Mouse (Mus musculus) liver, embryonic 14.5 days (tissue): ENCODE results near the gene Arid3c. TPM values are rescaled to one million over a fixed set of nuclear protein-coding genes. Genes with fewer than 3 reads are reported as not detected.
"Not testable (repeated sequence)": the region's sequence is repeated elsewhere in the genome, so short reads cannot be mapped to it uniquely, and the experiment has no call there.

Source experiments
- ATAC-seq: fragments of 200-750 bp; cut with Nextera tagmentation; 2 replicates; pipeline ENCODE4 v1.8.0; 2017; ENCODE audit warnings: moderate number of reproducible peaks, mild to moderate bottlenecking, moderate library complexity; ENCODE audit not compliant: insufficient read depth
- DNase-seq, 3 experiments: peaks; one replicate each; pipeline ENCODE4 v3.0.0-alpha.2; 2012 to 2013; ENCODE audit warnings: low read depth in 3 of 3, low spot score in 3 of 3
- H3K27ac ChIP-seq: fragments of 300-500 bp; sonication (generic); 2 replicates; pipeline ENCODE4 v1.5.1; 2014; ENCODE audit warnings: moderate library complexity, mild to moderate bottlenecking, control low read depth, inconsistent platforms
- H3K27me3 ChIP-seq: fragments of 300-500 bp; sonication (generic); 2 replicates; pipeline ENCODE4 v1.6.1; 2014; ENCODE audit warnings: mild to moderate bottlenecking, low read length, moderate library complexity; ENCODE audit not compliant: control insufficient read depth, insufficient read depth
- H3K36me3 ChIP-seq: fragments of 300-500 bp; sonication (generic); replicated peaks from 2 replicates; pipeline ENCODE4 v1.6.1; 2014; ENCODE audit warnings: low read depth; ENCODE audit not compliant: control insufficient read depth, insufficient read depth
- H3K4me1 ChIP-seq, 2 experiments: fragments of 200-500 bp in 1 of 2; fragments of 300-500 bp in 1 of 2; sonication (generic) in 1 of 2; replicated peaks; 2 replicates each; pipeline ENCODE4 v1.6.1; 2012 to 2014; ENCODE audit warnings: antibody characterized with exemption in 1 of 2, inconsistent platforms in 1 of 2, low read length in 1 of 2; ENCODE audit not compliant: control insufficient read depth in 2 of 2, insufficient read depth in 2 of 2
- H3K4me2 ChIP-seq: fragments of 300-500 bp; sonication (generic); 2 replicates; pipeline ENCODE4 v1.6.1; 2014; ENCODE audit warnings: low read depth, mild to moderate bottlenecking, control low read depth, moderate library complexity
- H3K4me3 ChIP-seq, 2 experiments: fragments of 200-500 bp in 1 of 2; fragments of 300-500 bp in 1 of 2; sonication (generic) in 1 of 2; 2 replicates each; pipeline ENCODE4 v1.5.1; 2012 to 2014; ENCODE audit warnings: low read depth in 2 of 2, low read length in 2 of 2, mild to moderate bottlenecking in 2 of 2, control low read depth in 1 of 2, inconsistent platforms in 1 of 2, moderate library complexity in 1 of 2; ENCODE audit not compliant: insufficient read depth in 1 of 2
- H3K9ac ChIP-seq: fragments of 300-500 bp; sonication (generic); replicated peaks from 2 replicates; pipeline ENCODE4 v1.6.1; 2014; ENCODE audit warnings: mild to moderate bottlenecking, control low read depth, moderate library complexity
- H3K9me3 ChIP-seq: fragments of 300-500 bp; sonication (generic); 2 replicates; pipeline ENCODE4 v1.6.1; 2016; ENCODE audit warnings: low read length, mixed read lengths; ENCODE audit not compliant: control insufficient read depth
- CTCF ChIP-seq: IDR thresholded peaks from 2 replicates; pipeline ENCODE4 v1.5.1; 2016; ENCODE audit warnings: antibody characterized with exemption, low read depth, control low read depth
- EP300 ChIP-seq: IDR thresholded peaks from 2 replicates; pipeline ENCODE4 v1.6.1; 2016; ENCODE audit warnings: antibody characterized with exemption, low read depth
- WGBS: fragments of 180-500 bp; shearing (Covaris S2); extraction: QIAGEN DNeasy Blood & Tissue Kit; methylation state at CpG from one replicate; pipeline ENCODE4 v1.1.7; 2014; ENCODE audit not compliant: insufficient replicate concordance; 5-methylcytosine and 5-hydroxymethylcytosine counted together
- polyA plus RNA-seq, 2 experiments: library from polyadenylated mRNA; depleted of rRNA in 1 of 2; stranded (reverse) in 1 of 2; unstranded in 1 of 2; fragments of >200 nt; fragmentation: Nextera tagmentation in 1 of 2; extraction: Ambion mirVana in 1 of 2; gene quantifications; 2 replicates each; pipeline versions ENCODE4 v1.2.1 to v1.2.3; 2012 to 2014

The Arid3c gene
- polyA plus RNA-seq, 2 experiments = not detected

DNA sequence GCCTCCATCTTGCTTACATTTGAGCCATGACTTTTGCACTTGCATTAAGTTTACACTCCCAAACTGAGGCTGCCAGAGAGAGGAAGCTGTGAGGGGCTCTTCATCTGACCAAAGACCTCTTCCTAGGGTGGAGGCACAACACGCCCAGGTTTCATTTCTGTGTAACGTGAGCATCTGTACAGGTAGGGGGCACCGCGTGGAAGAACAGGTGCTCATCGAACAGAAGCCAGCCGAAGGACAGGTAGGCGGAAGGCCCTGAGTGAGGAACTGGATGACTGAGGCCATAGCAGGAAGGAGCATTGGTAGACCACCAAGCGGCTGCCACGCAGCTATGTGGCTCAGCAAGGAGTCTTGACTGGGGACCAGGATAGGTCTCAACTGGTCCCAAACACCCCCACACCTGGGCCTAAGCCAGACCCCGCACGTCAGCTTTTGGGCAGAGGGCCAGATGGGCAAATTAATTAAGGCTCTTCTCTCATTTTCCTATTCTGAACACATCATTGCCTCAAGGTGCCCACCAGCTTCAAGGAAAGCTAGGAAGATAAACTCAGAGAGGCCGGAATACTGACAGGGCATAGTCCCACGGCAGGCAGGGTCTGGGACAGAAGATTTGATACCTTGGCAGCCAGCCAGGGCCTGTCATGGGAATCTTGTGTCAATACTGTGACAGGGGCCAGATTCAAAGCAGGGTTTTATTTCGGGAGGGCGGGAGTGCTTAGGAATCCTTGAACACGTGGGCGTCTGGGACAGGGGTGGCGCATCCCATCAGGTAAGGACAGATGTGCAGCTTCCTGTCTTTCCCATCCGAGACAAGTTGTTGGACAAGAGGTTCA is 24.8 kb downstream of the Arid3c start:
- Histone ChIP-seq H3K9me3 (no peaks in the 10 kb centered on the region), H3K9ac (no peak overlapping the region), H3K4me2 (no peak overlapping the region), H3K4me1 (no peaks in the 10 kb centered on the region), H3K4me3 (no peak overlapping the region), H3K27me3 (no peaks in the 10 kb centered on the region), H3K27ac (no peak overlapping the region), H3K36me3 (no peaks in the 10 kb centered on the region)
- no peak for TF ChIP-seq EP300
- no peak for TF ChIP-seq CTCF
- ATAC-seq (no peak), DNase-seq (no peak)
- 63% methylated on average over 19 of the region's 19 CpGs for WGBS

DNA sequence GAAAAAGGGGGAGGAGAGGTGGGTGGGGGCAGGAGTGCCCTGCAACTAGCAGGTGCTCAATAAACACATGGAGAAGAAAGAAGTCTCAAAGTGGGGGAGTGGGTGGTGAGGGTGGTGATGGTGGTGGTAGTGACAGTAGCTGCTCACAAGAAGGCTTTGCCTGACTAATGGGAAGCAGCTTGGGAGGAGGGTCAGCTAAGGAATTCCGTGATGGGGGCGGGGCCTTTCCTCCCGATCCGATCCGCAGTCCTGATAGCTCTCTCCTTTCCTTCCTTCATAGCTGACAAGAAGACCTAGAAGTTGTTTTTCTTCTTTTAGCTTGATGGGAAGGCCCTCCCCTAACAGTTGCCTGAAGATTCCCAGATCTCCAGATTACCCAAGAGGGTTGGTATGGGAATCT is 26.3 kb downstream of the Arid3c start:
- Histone ChIP-seq H3K27ac (no peak overlapping the region), H3K4me2 (no peak overlapping the region), H3K9me3 (no peaks in the 10 kb centered on the region), H3K9ac (no peak overlapping the region), H3K4me1 (no peaks in the 10 kb centered on the region), H3K36me3 (no peaks in the 10 kb centered on the region), H3K4me3 (no peak overlapping the region), H3K27me3 (no peaks in the 10 kb centered on the region)
- ATAC-seq = no peak
- no peak for DNase-seq
- 7% methylated on average over 5 of the region's 5 CpGs for WGBS
- TF ChIP-seq EP300 (no peak), CTCF (no peak)

DNA sequence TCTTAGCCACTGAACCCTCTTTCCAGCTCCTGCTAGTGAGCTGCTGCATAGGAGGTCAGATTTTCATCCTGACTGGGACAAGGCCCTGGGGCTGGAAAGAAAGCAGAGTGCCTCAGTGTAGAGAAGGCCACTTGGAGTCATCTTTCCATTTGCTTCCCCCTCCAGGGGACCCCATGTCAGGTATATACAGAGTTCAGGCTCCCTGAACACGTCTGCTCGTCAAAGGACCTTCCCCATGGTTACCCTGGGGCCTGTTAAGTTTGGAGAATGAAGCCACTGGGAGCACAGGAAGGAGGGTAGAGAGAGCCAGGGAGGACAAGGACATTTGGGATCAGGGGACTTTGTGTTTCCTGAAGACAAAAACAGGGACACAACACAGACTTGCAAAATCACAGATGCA is 28.7 kb downstream of the Arid3c start:
- not testable (repeated sequence) for H3K27me3 ChIP-seq, H3K4me2 ChIP-seq, H3K27ac ChIP-seq, DNase-seq, H3K9ac ChIP-seq, ATAC-seq, H3K9me3 ChIP-seq, H3K4me3 ChIP-seq, H3K36me3 ChIP-seq, H3K4me1 ChIP-seq
- WGBS = 43% methylated on average over 2 of the region's 2 CpGs

DNA sequence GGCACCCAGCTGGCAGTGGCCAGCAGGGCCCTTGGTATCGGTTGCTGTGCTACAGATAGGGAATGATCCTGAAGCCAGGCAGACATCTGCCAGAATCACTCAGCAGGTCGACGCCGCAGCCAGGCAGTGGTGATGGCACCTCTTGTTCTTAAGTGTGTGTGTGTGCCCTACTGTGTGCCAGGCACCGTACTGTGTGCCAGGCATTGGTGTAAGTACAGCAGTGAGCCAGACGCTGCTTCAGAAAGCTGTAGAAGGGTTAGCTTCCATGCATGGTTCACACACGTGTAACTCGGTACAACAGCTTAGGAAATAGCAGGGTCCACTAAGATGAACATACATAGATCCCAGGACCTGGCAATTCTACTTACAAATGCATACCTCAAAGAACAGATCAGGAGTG is 30.7 kb downstream of the Arid3c start:
- not testable (repeated sequence) for ATAC-seq, H3K36me3 ChIP-seq, H3K9ac ChIP-seq, H3K27me3 ChIP-seq, H3K9me3 ChIP-seq, H3K4me2 ChIP-seq, DNase-seq, H3K4me1 ChIP-seq, H3K27ac ChIP-seq, H3K4me3 ChIP-seq
- WGBS = 86% methylated on average over 2 of the region's 8 CpGs

DNA sequence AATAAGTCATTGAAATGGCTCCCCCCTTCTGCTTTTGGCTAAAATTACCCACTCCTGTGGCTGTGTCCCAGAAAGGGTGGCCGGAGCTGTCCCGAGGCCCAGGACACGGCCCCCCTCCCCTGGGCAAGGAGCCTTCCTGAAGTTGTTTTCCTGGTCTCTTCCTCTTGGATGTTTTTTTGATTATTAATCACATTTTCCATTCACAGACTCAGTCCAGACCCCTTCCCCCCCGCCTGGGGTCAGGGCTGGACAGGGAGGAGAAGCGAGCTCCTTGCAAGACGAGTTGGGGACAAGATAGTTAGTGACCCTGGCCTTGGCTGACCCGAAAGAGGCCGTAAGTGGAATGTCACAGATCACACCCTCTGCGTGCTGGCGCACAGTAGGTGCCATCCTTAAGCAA is 31.2 kb downstream of the Arid3c start, which contains the start of gene Il11ra1:
TSS of gene Il11ra1 (plus strand) at position 207 of the 400 bp plus-strand sequence.
- not testable (repeated sequence) for H3K4me2 ChIP-seq, H3K9ac ChIP-seq, H3K4me1 ChIP-seq, DNase-seq, H3K4me3 ChIP-seq, H3K27me3 ChIP-seq, ATAC-seq, H3K27ac ChIP-seq, H3K36me3 ChIP-seq, H3K9me3 ChIP-seq
- 76% methylated on average over 7 of the region's 10 CpGs for WGBS

DNA sequence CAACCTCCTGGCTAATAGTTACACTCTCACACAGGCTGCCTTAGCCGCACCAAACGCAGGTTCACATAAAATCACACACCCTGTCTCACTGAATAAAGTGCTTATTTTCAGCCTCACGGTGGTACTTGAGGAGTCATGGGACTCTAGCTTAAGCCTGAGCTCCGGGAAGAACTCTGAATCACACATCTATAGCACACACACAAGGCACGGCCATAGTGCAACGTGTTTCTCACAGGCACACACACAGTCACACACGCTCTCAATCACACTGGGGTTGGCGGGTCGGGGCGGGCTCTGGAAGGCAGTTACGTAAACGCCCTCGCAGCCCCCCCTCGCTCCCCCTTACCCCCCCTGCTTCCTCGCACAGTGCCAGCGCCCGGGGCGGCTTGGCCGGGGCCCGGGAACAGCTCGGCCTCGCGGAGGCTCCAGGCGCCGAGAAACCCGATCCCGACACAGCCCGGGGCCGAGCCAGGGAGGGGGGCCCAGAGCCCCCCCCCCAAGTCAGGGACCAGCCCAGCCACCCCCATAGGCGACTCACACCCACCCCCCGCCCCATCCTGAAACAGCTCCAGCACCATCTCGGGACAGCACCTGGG is 32.4 kb downstream of the Arid3c start:
- H3K9me3 ChIP-seq, H3K4me1 ChIP-seq, H3K27me3 ChIP-seq, DNase-seq, H3K4me3 ChIP-seq, H3K9ac ChIP-seq, H3K36me3 ChIP-seq, H3K4me2 ChIP-seq, H3K27ac ChIP-seq, ATAC-seq: not testable (repeated sequence)
- 17% methylated on average over 23 of the region's 32 CpGs for WGBS
